Mouse (Mus musculus) cerebellum, adult 9-11 months (tissue): Measurements from ENCODE around the gene Bbx.

Experiments
- DNase-seq: peaks from one replicate; pipeline ENCODE4 v3.0.0; 2022

The Bbx gene

GRCm38 (mm10) chr16:50149606-50150005 lies 282.6 kb downstream of the Bbx start:
- DNase-seq = no peak

- peak; percentile 30 for DNase-seq
Measured at GRCm38 (mm10) chr16:50147900-50148299, 284.3 kb downstream of the Bbx start.
